In genomic region chr7:130162718-130163117, GRCm38 (mm10) we compare ENCODE assay signal across 15 mouse cellular contexts.
"Had no signal": no experiment of that assay in that cellular context is flagged by ENCODE, and none has a peak within 500 bp of the region (broad histone marks: within the 10 kb centered on the region; RNA-seq: fewer than 3 reads in every experiment).

No protein-coding gene starts in this region.

- H3K27me3 ChIP-seq: megakaryocyte, embryonic 14.5 days; neural tube, embryonic 12.5 days; stomach, embryonic 15.5 days had no signal

- H3K9me3 ChIP-seq: midbrain, embryonic 13.5 days; midbrain, embryonic 15.5 days; neural tube, embryonic 12.5 days; stomach, embryonic 15.5 days had no signal

- ATAC-seq: liver, postnatal 0 days; midbrain, embryonic 13.5 days; midbrain, embryonic 15.5 days had no signal

- H3K4me1 ChIP-seq: megakaryocyte, embryonic 14.5 days; midbrain, embryonic 15.5 days had no signal

- H3K4me3 ChIP-seq: megakaryocyte, embryonic 14.5 days; midbrain, embryonic 13.5 days; midbrain, embryonic 15.5 days; neural tube, embryonic 12.5 days; stomach, embryonic 15.5 days had no signal

- DNase-seq: liver, postnatal 0 days; lung, adult 2 months; lung, postnatal 10 days; right cerebral cortex, postnatal 14 days; thymus, adult 2 months; thymus, postnatal 25 days; thymus, postnatal 4 days had no signal

- H3K4me2 ChIP-seq: midbrain, embryonic 11.5 days; midbrain, embryonic 13.5 days; midbrain, embryonic 15.5 days; neural tube, embryonic 12.5 days; stomach, embryonic 15.5 days had no signal

- H3K36me3 ChIP-seq: midbrain, embryonic 15.5 days; stomach, embryonic 15.5 days had no signal

- H3K27ac ChIP-seq: macrophage; midbrain, embryonic 13.5 days; midbrain, embryonic 15.5 days; neural tube, embryonic 12.5 days; stomach, embryonic 15.5 days; stomach, postnatal 0 days had no signal

- H3K9ac ChIP-seq: liver, postnatal 0 days; midbrain, embryonic 13.5 days; midbrain, embryonic 15.5 days; neural tube, embryonic 12.5 days; stomach, embryonic 15.5 days had no signal
